Mouse (Mus musculus) B cell, adult 2 months (primary cell): ENCODE data around the gene Arl15.
A peak's percentile ranks its signal among the peaks of the same experiment; 100 is the strongest.
"Not testable (repeated sequence)": the region's sequence is repeated elsewhere in the genome, so short reads cannot be mapped to it uniquely, and the experiment has no call there.

ENCODE experiments used
- DNase-seq, 2 experiments: peaks; one replicate each; pipeline ENCODE4 v3.0.0; 2022

Gene Arl15

DNA sequence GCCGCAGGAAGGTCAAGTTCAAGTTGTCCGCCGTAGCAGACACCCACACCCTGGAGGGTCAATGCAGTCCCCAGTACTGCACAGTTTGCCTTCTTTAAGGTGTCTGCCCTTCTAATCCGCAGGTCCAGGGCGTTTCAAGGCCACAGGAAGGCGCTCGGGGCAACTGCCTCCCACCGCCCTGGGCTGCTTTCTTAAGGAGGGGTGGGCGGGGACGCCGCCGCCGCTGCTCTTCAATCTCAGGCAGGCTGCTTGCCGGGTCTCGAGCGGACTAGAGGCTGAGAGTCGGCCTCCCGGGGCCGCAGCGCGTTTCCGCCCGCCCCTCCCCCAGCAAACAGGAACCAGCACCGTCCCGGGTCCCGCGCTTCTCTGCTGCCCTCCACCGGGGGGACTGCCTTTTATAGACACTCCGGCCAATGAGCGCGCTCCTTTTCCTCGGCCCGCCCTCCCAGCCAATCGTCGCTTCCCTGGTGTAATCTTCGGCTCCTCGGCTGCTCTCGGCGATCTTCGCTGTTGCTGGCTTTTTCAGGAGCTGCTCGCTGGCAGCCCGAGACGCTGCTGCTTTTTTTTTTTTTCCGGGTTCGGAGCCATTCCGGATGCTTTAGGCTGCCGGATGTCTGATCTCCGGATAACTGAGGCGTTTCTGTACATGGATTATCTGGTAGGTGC, at the start of gene Arl15:
Gene Arl15, plus strand, starts transcription at position 467 of the 666 bp plus-strand sequence.
- peak; percentile 96 to 98 for DNase-seq

DNA sequence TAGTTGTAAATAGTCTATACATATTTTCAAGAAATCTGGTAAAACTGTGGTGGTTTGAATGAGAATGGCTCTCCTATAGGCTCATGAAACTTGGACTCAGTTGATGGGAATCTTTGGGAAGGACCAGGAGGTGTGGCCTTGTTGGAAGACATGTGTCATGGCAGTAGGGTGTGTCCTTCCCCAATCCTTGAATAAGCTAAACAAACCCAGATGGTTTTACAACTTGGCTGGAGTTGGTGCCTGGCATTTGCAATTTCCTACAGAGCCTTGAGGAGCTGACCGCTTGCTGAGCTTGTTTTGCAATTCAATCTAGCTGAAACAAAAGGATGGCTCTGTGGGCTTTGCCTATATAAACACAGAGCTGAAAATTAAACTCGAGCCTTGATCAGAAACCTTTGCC, 49.0 kb upstream of the Arl15 start:
- DNase-seq, result no peak

DNA sequence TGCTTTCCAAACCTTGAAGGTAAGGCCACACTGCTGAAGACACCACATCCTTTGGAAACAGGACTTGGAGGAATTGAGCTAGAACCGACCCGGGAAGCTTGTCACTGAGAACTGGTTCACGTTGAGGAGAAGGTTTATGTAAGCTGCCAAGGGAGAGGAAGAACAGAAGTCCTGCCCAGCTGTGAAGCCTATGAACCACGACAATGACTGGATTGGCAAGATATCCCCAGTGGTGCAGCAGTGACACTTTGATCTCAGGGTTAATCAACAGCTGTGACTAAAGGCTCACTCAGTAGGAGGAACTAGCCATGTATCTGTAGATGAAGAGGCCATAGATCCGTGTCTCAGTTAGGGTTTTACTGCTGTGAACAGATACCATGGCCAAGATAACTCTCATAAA, 43.5 kb upstream of the Arl15 start:
- DNase-seq, result no peak

DNA sequence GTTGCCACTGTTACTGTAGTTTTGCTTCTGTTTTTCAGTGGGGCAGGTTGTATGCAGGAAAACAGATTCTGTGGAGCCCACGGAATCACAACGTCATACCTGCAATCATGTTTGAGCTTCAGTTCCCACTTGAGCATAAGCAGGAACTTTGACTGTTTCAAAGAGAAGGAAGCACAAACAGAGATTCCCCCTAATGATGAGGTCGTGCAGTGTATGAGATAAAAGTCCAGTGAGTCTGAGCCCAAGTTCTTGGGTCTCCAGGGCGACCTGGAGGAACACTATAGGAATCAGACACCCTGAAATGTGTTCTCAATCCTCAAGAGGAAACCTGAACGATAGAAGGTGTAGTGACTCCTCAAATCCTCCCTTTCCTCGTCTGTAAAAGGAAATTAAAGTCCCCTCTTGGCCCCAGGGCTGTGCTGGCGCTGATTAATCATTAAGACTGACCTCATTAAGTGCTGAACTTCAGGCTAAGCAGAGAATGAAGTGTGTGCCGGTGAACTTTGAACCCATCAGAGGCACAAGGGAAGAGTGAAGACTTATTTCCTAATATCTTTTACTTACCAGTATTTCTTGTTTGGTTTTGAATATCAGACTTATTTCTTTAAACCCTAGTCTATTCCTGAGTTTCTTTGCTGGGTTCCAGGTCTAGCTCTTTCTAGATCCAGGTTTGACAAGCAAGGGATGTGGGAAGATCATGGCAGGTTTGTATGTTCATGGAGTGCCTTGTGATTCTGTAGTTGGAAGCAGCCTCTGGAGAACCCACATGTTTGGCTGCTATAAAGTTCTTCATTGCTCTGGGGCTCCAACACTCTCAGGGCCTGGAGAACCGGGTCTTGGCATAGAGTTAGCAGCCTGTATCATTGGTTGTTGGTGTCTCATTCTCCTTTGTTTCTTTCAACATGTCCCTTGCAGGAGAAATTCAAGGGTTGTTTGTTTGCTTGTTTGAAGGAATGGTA, 39.3 kb upstream of the Arl15 start:
- DNase-seq, result no peak

DNA sequence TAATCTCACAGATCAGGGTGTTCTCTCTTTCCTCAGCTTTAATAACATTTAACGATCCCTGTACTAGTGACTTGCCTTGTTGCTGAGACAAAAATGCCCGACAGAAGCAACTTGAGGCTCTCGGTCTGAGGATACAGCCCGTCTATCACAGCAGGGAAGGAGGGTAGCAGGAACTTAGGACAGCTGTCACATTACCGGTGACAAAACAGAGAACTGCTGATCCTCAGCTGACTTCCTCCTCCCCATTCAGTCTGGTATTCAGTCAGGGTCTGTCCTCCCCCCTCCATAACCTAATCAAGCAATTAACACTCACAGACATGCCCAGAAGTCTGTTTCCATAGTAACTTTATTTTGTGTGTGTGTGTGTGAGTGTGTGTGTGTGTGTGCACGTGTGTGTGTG, 38.5 kb upstream of the Arl15 start:
- DNase-seq, result no peak

DNA sequence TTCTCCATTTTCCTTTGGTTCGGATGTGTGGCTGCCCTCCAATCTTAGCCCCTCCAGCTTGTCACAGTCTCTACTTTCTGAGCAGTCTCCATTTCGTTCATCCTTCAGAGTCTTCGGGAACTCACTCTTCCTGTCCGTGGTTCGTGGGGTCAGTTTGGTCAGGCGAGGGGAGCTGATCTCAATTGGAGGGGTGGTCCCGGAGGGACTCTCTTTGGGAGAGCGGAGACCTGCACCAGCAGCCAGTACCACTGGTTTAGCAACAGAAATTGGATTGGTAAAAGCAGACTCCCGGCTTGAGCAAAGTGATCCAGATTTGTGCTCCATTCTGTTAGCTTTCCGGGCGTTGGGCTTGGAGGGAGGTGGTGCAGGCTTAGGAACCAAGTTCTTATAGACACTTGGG, 32.6 kb upstream of the Arl15 start:
- DNase-seq, result no peak

DNA sequence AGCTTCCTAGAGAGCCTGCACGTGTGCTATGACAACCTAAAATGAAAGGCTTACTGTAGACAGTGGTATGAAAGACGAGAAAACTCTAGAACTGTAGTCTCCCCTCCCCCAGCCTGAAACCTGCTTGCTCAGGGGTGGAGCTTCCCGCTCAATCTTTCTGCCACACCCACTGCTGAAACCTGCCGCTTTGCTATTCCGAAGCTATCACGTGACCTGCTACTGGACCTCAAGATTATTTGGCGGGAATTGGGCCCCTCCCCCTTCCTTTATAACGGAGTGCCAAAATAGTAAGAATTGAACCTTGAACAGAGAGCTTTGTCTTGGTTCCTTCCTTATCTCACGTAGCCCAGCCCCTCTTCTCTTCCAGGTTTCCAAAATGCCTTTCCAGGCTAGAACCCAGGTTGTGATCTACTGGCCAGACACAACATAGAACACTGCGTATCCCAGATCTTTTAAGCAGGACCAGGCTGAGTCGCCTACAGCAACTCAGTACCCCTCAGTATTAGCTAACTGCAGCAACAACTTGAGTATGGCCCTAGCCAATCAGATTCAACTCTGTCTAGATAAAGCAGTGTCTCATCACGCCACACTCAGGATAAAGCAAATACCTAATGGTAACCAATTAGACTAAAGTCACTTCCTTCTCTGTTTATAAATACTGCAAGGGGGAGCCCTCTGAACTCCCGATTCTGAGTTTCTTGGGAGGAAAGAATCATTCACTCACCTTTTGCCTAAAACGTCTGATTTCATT, 31.4 kb upstream of the Arl15 start:
- no peak for DNase-seq

DNA sequence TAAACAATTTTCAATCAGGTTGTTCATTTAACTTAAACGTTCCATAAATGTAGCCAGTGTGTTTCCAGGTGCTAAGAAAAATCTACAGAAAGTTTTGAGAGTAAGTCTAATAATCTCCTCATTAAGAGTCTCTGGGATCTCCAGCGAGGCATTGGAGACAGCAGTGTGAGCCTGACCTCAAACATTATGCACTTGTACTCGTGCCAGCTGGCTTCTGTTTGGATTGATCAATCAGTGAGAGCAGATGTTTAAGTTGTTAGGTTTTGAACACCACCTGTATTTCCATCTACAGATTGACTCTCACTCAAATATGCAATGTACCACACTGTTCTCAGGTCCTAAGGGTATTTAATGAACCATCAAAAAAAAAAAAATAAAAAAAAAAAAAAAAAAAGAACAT, 28.9 kb upstream of the Arl15 start:
- no peak for DNase-seq

DNA sequence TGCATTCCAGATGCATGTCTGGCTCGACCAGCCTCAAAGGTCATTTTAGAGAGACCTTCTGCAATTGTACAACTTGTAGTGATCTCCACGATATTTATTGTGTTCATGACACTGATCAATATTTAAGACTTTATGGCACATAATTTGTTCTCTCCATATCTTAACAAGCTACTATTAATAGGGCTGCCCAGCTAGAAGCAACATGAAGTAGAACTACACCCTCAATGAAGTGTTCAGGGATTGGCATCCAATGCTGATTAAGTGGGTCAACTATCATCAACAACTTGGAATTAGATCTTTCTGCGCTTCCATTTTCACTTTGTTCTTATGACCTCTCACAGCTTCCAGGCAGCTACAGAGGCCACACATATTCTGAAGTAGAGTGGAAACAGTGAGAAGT, 24.5 kb upstream of the Arl15 start:
- no peak for DNase-seq

DNA sequence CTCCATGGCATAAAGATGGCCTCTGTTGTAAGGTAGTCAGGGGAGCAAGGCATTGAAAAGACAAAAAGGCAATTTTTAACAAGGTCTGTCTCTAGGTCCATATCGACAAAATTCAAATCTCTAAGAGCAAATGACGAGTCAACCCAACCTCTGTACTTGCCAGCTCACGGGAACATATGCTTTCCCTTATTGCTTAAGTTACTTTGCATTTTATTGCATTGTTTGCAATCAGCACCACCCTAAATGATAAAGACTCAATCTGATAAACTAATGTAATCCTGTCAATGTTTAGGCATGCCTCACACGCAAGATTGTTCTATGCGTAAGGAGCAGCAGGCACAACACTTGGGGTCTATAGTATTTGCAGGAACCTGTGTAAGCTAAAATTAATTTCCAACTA, 24.0 kb upstream of the Arl15 start:
- DNase-seq, result no peak

DNA sequence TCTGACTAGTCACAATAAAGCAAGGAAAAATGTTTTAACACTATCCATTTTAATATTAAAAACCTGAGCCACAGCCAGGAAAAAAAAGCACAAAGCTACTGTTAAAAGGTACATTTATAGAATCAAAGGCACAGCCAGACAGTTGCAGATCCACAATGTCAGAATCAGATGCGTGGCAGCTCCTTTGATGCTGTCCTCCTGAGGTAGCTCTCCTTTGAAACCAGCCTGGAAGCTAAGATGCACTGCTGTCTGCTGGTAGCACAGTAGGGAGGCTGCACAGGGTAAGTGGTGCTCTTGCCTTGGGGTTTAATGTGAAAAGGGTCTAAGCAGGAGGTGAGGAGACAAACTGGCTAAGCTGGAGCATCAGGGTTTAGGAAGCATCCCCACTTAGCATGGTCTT, 23.0 kb upstream of the Arl15 start:
- DNase-seq, result no peak

DNA sequence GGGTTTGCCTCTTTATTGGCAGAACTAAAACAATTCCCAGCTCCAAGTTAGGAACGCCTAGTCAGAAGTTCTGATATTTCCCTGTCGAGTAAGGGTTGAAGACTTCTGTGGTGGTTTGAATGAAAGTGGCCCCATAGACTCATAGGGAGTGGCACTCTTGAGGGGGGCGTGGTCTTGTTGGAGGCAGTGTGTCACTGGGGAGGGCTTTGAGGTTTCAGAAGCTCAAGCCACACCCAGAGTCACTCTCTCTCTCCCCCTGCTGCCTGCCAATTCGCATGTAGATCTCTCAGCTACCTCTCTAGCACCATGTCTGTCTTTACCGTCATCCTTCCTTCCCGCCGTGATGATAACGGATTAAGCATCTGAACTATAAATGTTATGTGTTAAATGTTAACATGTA, 19.5 kb upstream of the Arl15 start:
- DNase-seq, result no peak

DNA sequence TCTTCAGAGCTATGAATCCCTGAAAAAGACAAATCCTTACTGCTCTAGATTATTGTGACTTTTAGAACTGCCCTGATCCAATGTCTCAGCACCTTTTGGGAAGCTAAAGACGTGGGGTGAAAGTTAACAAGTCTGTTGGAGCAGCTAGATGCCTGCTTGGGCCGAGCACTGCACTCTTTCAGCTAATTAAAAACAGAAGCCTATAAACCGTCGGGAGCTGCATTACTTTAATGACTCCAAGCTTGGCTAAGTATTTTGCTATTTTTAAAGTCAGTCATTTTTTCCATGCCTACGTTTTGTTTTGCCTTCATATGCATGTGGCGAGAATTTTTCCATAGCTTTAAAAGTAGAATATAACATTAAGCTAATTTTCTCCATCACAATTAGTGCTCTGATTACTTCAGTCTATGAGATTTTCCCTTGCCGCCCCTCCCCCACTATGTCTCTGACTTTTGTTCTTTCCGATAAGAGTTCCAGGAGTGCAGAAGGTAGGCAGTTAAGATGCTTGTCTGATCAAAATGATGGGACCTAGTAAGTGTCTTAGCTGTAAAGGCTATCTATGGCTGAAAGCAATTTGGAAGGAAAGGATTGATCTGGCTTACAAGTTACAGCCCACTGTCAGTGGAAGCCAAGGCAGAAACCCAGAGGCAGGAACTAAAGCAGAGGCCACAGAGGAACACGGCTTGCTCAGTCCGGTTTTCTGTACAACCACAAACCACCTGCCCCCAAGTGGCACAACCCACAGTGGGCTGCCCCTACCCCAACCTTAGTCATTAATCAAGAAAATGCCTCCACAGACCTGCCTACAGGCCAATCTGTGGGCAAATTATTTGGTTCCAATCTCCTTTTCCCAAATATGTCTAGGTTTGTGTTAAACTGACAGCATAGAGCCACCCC, 18.8 kb upstream of the Arl15 start:
- no peak for DNase-seq

DNA sequence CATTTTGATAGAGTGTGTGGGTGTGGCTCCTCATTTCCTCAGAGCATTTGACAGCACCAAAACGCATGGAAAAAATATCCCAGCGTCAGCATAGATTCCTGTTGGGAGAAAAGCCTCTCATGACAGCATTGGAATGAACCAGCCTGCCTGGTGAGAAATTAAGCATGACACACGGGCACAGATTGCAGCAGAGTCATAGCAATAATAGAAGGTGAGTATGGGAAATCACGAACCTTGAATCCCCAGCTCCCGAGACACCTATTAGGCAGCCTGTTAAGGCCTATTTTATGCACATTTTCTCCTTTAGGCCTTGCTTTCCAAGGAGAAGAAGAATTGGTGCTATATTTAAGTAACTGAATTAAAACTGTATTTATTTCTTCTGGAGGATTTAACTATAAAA, 8.5 kb upstream of the Arl15 start:
- no peak for DNase-seq

DNA sequence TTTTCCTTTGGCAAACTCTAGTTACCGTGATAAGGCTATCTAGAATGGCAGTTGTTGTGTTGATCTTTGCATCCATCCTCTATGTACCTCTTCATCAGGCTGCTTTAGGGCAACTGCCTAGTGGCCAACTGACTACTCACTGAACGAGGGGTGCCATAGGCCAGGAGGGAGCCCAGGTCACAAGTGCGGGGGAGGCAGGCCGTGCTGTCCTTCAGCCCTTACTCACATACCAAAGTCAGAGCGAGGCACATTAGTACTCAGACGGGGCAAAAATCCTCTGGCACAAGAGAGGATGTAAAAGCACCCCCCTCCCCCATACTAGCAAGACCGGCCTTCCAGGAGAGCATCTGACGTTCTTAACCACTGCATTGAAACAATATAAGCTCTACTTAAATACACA, 7.2 kb upstream of the Arl15 start:
- no peak for DNase-seq

DNA sequence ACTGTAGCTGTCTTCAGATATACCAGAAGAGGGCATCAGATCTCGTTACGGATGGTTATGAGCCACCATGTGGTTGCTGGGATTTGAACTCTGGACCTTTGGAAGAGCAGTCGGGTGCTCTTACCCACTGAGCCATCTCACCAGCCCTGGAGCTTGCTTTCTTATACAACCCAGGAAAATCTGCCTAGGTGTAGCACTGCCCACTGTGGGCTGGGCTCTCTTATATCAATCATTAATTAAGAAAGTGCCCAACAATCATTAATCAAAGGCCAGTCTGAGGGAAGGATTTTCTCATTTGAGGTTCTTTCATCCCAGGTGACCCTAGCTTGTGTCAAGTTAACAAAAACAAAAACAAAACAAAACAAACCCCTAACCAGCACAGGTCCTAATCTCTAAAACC, 4.3 kb upstream of the Arl15 start:
- not testable (repeated sequence) for DNase-seq

DNA sequence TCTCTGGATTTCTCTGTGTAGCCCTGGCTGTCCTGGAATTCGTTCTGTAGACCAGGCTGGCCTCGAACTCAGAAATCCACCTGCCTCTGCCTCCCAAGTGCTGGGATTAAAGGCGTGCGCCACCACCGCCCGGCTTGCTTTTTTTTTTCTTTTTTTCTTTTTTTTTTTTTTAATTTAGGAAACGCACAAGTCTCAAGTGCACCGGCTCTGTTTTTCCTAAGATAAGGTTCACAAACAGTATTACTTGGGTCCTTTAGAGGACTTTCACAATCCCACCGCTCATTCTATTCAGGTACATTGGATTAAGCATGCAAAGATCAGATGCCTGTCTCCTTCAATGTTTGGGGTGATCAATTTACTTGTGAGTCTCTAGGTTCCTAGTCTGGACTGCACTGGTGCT, 668 bp upstream of the Arl15 start:
- no peak for DNase-seq

DNA sequence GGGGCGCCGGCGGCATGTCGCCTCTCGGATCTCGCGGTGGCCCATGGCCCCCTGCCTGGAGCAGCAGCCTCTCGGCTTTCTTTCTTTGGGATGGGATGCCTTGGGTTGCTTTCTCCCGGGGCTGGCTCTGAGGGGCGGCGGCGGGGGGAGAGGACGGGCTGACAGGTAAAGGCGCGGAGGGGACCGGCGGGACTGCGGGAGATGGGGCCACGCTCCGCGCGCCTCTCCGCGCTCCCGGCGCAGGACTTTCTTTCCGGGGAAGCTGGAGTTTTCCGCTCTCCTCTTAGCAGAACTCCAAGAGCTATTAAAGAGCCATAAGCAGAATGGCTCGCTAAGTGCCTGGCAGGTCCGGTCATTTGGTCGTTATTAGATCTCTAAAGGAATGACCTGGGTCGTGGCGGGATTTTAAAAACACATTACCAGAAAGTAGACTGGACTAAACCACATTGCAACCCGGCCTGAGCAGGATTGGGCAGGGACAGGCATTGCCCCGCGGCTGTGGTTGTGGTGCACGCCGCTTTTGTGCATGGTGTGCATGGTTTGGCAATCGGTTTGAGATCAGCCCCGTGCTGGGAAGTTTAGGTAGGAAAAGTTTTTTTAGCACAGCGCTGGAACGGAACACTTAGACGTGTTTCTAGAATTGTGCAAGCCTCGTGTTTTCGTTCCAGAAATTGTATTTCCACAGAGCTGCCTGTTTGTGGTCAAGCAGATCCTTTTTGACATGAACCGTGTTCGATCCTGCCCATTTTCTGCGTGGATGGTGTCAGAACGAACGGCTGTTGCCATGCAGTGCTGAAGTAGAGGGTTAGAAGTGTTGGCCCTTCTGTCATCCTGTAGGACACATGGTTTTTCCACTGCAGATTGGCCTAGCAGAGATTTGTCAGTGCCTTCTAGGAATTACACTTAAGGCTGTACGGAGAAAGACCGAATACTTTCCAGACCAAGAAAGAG, 675 bp downstream of the Arl15 start:
- DNase-seq, result peak; percentile 29 to 35

DNA sequence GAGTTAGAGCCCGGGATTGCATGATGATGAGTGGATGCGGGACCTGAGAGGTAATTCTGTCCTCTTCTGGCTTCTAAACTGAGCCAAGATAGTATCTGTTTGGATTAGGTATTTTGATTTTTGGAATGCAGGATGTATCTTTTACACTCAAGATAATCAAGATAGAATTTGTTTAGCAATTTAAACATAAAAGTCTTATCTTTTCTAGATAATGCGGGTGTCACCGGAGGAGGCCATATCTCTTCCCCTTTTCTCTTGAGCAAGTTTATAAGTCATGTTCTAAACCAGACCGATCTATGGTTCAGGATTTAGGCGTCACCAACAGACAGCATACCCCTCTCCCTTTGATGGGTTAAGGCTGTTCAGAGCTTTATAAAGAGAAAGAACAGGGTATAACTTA, 3.1 kb downstream of the Arl15 start:
- DNase-seq, result no peak

DNA sequence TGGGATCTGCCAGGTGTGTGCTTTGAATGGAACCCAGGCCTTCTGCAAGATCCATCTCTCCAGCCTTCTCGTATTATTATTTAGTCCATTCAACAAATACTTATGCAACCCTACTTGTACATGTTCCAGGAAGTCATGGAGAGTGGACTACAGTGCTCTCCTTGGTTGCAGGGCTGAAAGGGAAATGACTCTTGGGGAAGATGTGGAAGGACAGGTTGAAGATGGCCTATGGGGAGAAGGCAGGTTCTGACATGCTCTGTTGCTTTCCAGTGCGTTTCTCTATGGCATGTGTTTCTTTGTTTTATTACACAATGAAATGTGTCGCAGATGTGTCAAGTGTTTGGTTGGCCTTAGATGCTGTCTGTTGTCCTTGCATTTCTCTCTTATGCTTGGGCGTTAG, 5.1 kb downstream of the Arl15 start:
- no peak for DNase-seq

DNA sequence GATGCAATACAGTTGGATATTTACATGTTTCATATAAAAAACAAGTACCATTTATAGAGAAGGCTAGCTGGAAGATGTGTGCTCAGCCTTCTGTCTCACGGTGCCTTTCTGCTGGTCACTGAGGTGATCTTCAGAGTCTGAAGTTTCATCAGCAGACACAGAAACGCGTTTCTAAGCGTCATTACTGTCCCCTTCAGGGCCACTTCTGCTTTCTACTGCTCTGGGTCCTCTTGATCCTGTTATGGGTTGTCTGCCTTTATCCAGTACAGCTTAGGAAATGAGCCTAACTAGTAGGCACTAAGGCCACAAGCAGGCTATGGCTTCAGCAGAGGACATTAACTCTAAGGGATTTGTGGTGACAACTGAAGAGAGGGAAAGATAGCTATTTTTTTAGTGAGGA, 5.9 kb downstream of the Arl15 start:
- DNase-seq, result no peak
